Mouse (Mus musculus): ENCODE data around the gene Gm45021. TPM values are rescaled to one million over a fixed set of nuclear protein-coding genes. Genes with fewer than 3 reads are reported as not detected.
A peak's percentile ranks its signal among the peaks of the same experiment; 100 is the strongest.

The Gm45021 gene
- polyA plus RNA-seq, 1 experiment from 2014 or later, result not detected

GRCm38 (mm10) chr6:48593158-48594042, 4.0 kb downstream of the Gm45021 start, which contains the start of the genes Repin1 and Gm44965:
Repin1 (plus strand) TSS chr6:48593883.
Gm44965 (plus strand) TSS chr6:48593941.
- 7% methylated on average over 43 of the region's 45 CpGs for WGBS (ENCODE audit: missing documents)
- Histone ChIP-seq H3K27ac (peak within 1 kb of the TSS; percentile 43; the same call in 1 of the 2 replicates), H3K79me2 (ENCODE audit: inconsistent target) (peaks cover 16% of the 10 kb centered on the region; the same call in 1 of the 2 replicates), H3K36me3 (ENCODE audit: inconsistent target) (peaks cover 9% of the 10 kb centered on the region; the same call in 1 of the 2 replicates), H3K4me3 (ENCODE audit: inconsistent target) (peak within 1 kb of the TSS; percentile 83)

GRCm38 (mm10) chr6:48594043-48594738, 4.8 kb downstream of the Gm45021 start:
- Histone ChIP-seq H3K79me2 (ENCODE audit: inconsistent target) (peaks cover 16% of the 10 kb centered on the region; the same call in 1 of the 2 replicates), H3K4me3 (ENCODE audit: inconsistent target) (peak overlapping the region; percentile 83), H3K27ac (peak overlapping the region; percentile 43; the same call in 1 of the 2 replicates), H3K36me3 (ENCODE audit: inconsistent target) (peaks cover 13% of the 10 kb centered on the region; the same call in 1 of the 2 replicates)
- WGBS (ENCODE audit: missing documents), result 2% methylated on average over 34 of the region's 41 CpGs

GRCm38 (mm10) chr6:48595278-48595677, 5.9 kb downstream of the Gm45021 start:
- Histone ChIP-seq H3K79me2 (ENCODE audit: inconsistent target) (peaks cover 16% of the 10 kb centered on the region; the same call in 1 of the 2 replicates), H3K4me3 (ENCODE audit: inconsistent target) (peak overlapping the region; percentile 83; the same call in 1 of the 2 replicates), H3K36me3 (ENCODE audit: inconsistent target) (peaks cover 13% of the 10 kb centered on the region; the same call in 1 of the 2 replicates), H3K27ac (no peak overlapping the region)
- 40% methylated on average over 1 of the region's 1 CpGs for WGBS (ENCODE audit: missing documents)

- 95% methylated on average over 41 of the region's 45 CpGs for WGBS (ENCODE audit: missing documents)
- Histone ChIP-seq H3K36me3 (ENCODE audit: inconsistent target) (peaks cover 13% of the 10 kb centered on the region; the same call in 1 of the 2 replicates), H3K4me3 (ENCODE audit: inconsistent target) (no peak overlapping the region)
Observed at GRCm38 (mm10) chr6:48596545-48597232, 7.3 kb downstream of the Gm45021 start.

GRCm38 (mm10) chr6:48597233-48597625, 7.8 kb downstream of the Gm45021 start:
- Histone ChIP-seq H3K4me3 (ENCODE audit: inconsistent target) (no peak overlapping the region), H3K79me2 (ENCODE audit: inconsistent target) (peaks cover 16% of the 10 kb centered on the region; the same call in 1 of the 2 replicates), H3K27ac (no peak overlapping the region), H3K36me3 (ENCODE audit: inconsistent target) (peaks cover 13% of the 10 kb centered on the region; the same call in 1 of the 2 replicates)
- WGBS (ENCODE audit: missing documents), result 94% methylated on average over 24 of the region's 27 CpGs

More at GRCm38 (mm10) chr6:48596545-48597232, 7.3 kb downstream of the Gm45021 start:
- Histone ChIP-seq H3K27ac (no peak overlapping the region), H3K79me2 (ENCODE audit: inconsistent target) (peaks cover 16% of the 10 kb centered on the region; the same call in 1 of the 2 replicates)

- Histone ChIP-seq H3K79me2 (ENCODE audit: inconsistent target) (peaks cover under 1% of the 10 kb centered on the region; the same call in 1 of the 2 replicates), H3K36me3 (ENCODE audit: inconsistent target) (peaks cover 13% of the 10 kb centered on the region; the same call in 1 of the 2 replicates), H3K4me3 (ENCODE audit: inconsistent target) (no peak overlapping the region), H3K27ac (no peak overlapping the region)
- 100% methylated on average over 1 of the region's 1 CpGs for WGBS (ENCODE audit: missing documents)
Observed at GRCm38 (mm10) chr6:48600594-48600993, 11.2 kb downstream of the Gm45021 start.

GRCm38 (mm10) chr6:48601271-48602079, 12.1 kb downstream of the Gm45021 start, which contains the start of gene Zfp775:
Zfp775 (plus strand) TSS chr6:48602063.
- Histone ChIP-seq H3K36me3 (ENCODE audit: inconsistent target) (peaks cover 13% of the 10 kb centered on the region; the same call in 1 of the 2 replicates), H3K27ac (peak within 1 kb of the TSS; percentile 54), H3K79me2 (ENCODE audit: inconsistent target) (no peaks in the 10 kb centered on the region; the same call in 1 of the 2 replicates), H3K4me3 (ENCODE audit: inconsistent target) (peak within 1 kb of the TSS; percentile 74)
- 6% methylated on average over 42 of the region's 42 CpGs for WGBS (ENCODE audit: missing documents)

GRCm38 (mm10) chr6:48602080-48602741, 12.8 kb downstream of the Gm45021 start:
- H3K27ac ChIP-seq, result peak overlapping the region; percentile 37
- no peaks in the 10 kb centered on the region for H3K79me2 ChIP-seq (ENCODE audit: inconsistent target)
- WGBS (ENCODE audit: missing documents), result 1% methylated on average over 28 of the region's 28 CpGs
- H3K4me3 ChIP-seq (ENCODE audit: inconsistent target), result peak overlapping the region; percentile 74
- peaks cover 13% of the 10 kb centered on the region; the same call in 1 of the 2 replicates for H3K36me3 ChIP-seq (ENCODE audit: inconsistent target)

GRCm38 (mm10) chr6:48608124-48608523, 18.7 kb downstream of the Gm45021 start:
- H3K79me2 ChIP-seq (ENCODE audit: inconsistent target), result no peaks in the 10 kb centered on the region
- no peaks in the 10 kb centered on the region for H3K36me3 ChIP-seq (ENCODE audit: inconsistent target)
- 100% methylated on average over 2 of the region's 2 CpGs for WGBS (ENCODE audit: missing documents)
- H3K4me3 ChIP-seq (ENCODE audit: inconsistent target), result no peak overlapping the region
- no peak overlapping the region for H3K27ac ChIP-seq

- Histone ChIP-seq H3K27ac (no peak overlapping the region), H3K4me3 (ENCODE audit: inconsistent target) (no peak overlapping the region), H3K79me2 (ENCODE audit: inconsistent target) (no peaks in the 10 kb centered on the region), H3K36me3 (ENCODE audit: inconsistent target) (no peaks in the 10 kb centered on the region)
- WGBS (ENCODE audit: missing documents), result 46% methylated on average over 7 of the region's 7 CpGs
Observed at GRCm38 (mm10) chr6:48609512-48609911, 20.1 kb downstream of the Gm45021 start.

- no peak overlapping the region for H3K4me3 ChIP-seq (ENCODE audit: inconsistent target)
- no peak overlapping the region for H3K27ac ChIP-seq
- 96% methylated on average over 3 of the region's 3 CpGs for WGBS (ENCODE audit: missing documents)
- no peaks in the 10 kb centered on the region for H3K79me2 ChIP-seq (ENCODE audit: inconsistent target)
- H3K36me3 ChIP-seq (ENCODE audit: inconsistent target), result no peaks in the 10 kb centered on the region
Observed at GRCm38 (mm10) chr6:48610657-48611056, 21.2 kb downstream of the Gm45021 start.

- Histone ChIP-seq H3K4me3 (ENCODE audit: inconsistent target) (no peak overlapping the region), H3K79me2 (ENCODE audit: inconsistent target) (no peaks in the 10 kb centered on the region), H3K36me3 (ENCODE audit: inconsistent target) (no peaks in the 10 kb centered on the region), H3K27ac (no peak overlapping the region)
- WGBS (ENCODE audit: missing documents), result 97% methylated on average over 4 of the region's 4 CpGs
Observed at GRCm38 (mm10) chr6:48613464-48613863, 24.1 kb downstream of the Gm45021 start.

- H3K36me3 ChIP-seq (ENCODE audit: inconsistent target), result no peaks in the 10 kb centered on the region
- WGBS (ENCODE audit: missing documents), result 100% methylated on average over 5 of the region's 5 CpGs
- no peak overlapping the region for H3K4me3 ChIP-seq (ENCODE audit: inconsistent target)
- no peak overlapping the region for H3K27ac ChIP-seq
- H3K79me2 ChIP-seq (ENCODE audit: inconsistent target), result no peaks in the 10 kb centered on the region
Observed at GRCm38 (mm10) chr6:48614756-48615155, 25.3 kb downstream of the Gm45021 start.

Measured in macrophage (primary cell).